Mouse (Mus musculus) limb, embryonic 11.5 days (tissue): ENCODE measurements at regions not wholly inside any gene's neighbourhood (a gene's known extent, or its start where the extent isn't known, plus 50 kb on each side); places are given as distances from the start of the nearest gene placed in this dataset.

Source experiments
- ATAC-seq: fragments of 200-750 bp; cut with Nextera tagmentation; 2 replicates; pipeline ENCODE4 v1.8.0; 2017; ENCODE audit warnings: low read depth; ENCODE audit not compliant: insufficient number of reproducible peaks, low FRiP score, low TSS enrichment
- DNase-seq: peaks from one replicate; pipeline ENCODE4 v3.0.0-alpha.2; 2015; ENCODE audit warnings: low spot score
- H3K27ac ChIP-seq: fragments of 300-500 bp; sonication (generic); replicated peaks from 2 replicates; pipeline ENCODE4 v1.5.1; 2014; ENCODE audit warnings: low read depth, mild to moderate bottlenecking, low read length
- H3K27me3 ChIP-seq: fragments of 300-500 bp; sonication (generic); 2 replicates; pipeline ENCODE4 v1.6.1; 2014; ENCODE audit warnings: mild to moderate bottlenecking, low read length, mixed read lengths; ENCODE audit not compliant: control insufficient read depth, insufficient read depth
- H3K36me3 ChIP-seq: fragments of 300-500 bp; sonication (generic); 2 replicates; pipeline ENCODE4 v1.6.1; 2014; ENCODE audit warnings: mild to moderate bottlenecking, low read length, moderate library complexity, mixed read lengths; ENCODE audit not compliant: control insufficient read depth, insufficient read depth
- H3K4me1 ChIP-seq: fragments of 300-500 bp; sonication (generic); 2 replicates; pipeline ENCODE4 v1.6.1; 2014; ENCODE audit warnings: low read length, mixed read lengths; ENCODE audit not compliant: control insufficient read depth, insufficient read depth
- H3K4me2 ChIP-seq: fragments of 300-500 bp; sonication (generic); 2 replicates; pipeline ENCODE4 v1.6.1; 2014; ENCODE audit warnings: low read depth, mild to moderate bottlenecking, moderate library complexity; ENCODE audit not compliant: severe bottlenecking
- H3K4me3 ChIP-seq: fragments of 300-500 bp; sonication (generic); 2 replicates; pipeline ENCODE4 v1.5.1; 2014; ENCODE audit warnings: low read depth, low read length
- H3K9ac ChIP-seq: fragments of 300-500 bp; sonication (generic); 2 replicates; pipeline ENCODE4 v1.6.1; 2014; ENCODE audit warnings: mild to moderate bottlenecking, low read length
- H3K9me3 ChIP-seq: fragments of 300-500 bp; sonication (generic); 2 replicates; pipeline ENCODE4 v1.6.1; 2016; ENCODE audit warnings: low read length; ENCODE audit not compliant: control insufficient read depth
- WGBS: fragments of 180-500 bp; shearing (Covaris S2); extraction: QIAGEN DNeasy Blood & Tissue Kit; methylation state at CpG from one replicate; pipeline ENCODE4 v1.1.7; 2014; 5-methylcytosine and 5-hydroxymethylcytosine counted together

DNA sequence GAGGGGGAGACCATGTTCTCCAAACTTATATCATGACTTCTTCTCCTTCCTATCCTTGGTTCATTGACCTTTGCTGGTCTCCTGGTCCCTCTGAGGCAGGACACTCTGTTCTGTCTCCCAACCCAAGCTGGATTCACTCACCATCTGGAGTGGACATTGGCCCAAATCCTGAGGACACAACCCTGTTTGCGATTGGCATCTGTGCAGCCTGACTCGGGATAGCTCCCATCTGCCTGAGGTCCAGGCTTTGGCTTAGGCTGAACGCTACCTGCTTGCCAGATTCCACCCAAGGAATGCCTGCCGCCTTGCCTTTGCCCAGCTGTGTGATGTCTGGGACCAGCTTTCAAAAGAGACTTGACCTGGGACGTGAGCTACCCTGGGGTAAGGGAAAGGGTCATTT is 161.2 kb upstream of the Ubl3 start:
- Histone ChIP-seq H3K9me3 (no peaks in the 10 kb centered on the region; the same call in 1 of the 2 replicates), H3K27ac (no peak overlapping the region), H3K4me3 (no peak overlapping the region), H3K27me3 (no peaks in the 10 kb centered on the region), H3K36me3 (no peaks in the 10 kb centered on the region), H3K4me1 (no peaks in the 10 kb centered on the region), H3K4me2 (no peak overlapping the region), H3K9ac (no peak overlapping the region)
- ATAC-seq (no peak), DNase-seq (no peak)
- 90% methylated on average over 5 of the region's 5 CpGs for WGBS

- Histone ChIP-seq H3K9ac (no peak overlapping the region), H3K36me3 (no peaks in the 10 kb centered on the region)
- no peak for ATAC-seq
These were observed 160.4 kb upstream of the Ubl3 start for GRCm38 (mm10) chr5:148713039-148713438.

DNA sequence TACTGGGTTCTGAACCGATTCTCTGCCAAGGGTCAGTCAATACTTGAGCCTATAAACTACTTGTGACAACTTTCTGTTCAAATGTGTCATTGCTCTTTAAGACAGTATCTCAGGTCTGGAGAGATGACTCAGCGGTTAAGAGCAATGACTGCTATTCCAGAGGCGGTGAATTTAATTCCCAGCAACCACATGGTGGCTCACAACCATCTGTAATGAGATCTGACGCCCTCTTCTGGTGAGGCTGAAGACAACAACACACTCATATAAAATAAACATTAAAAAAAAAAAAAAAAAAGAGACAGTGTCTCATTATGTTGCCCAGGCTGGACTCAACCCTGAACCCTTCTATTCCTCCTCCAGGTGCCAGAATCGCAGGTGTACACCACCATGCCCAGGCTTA is 159.0 kb upstream of the Ubl3 start:
- Histone ChIP-seq H3K4me3 (no peak overlapping the region), H3K9ac (no peak overlapping the region), H3K9me3 (no peaks in the 10 kb centered on the region), H3K27me3 (no peaks in the 10 kb centered on the region), H3K36me3 (no peaks in the 10 kb centered on the region), H3K4me2 (no peak overlapping the region), H3K4me1 (peaks cover 7% of the 10 kb centered on the region; the same call in 1 of the 2 replicates), H3K27ac (no peak overlapping the region)
- 80% methylated on average over 5 of the region's 5 CpGs for WGBS
- no peak for ATAC-seq
- no peak for DNase-seq

More at GRCm38 (mm10) chr5:148713039-148713438, 160.4 kb upstream of the Ubl3 start:
- Histone ChIP-seq H3K27me3 (no peaks in the 10 kb centered on the region), H3K4me1 (peaks cover 6% of the 10 kb centered on the region; the same call in 1 of the 2 replicates), H3K4me2 (no peak overlapping the region), H3K9me3 (no peaks in the 10 kb centered on the region), H3K4me3 (no peak overlapping the region), H3K27ac (no peak overlapping the region)
- DNase-seq = no peak

GRCm38 (mm10) chr5:148709111-148709771 is 156.7 kb upstream of the Ubl3 start:
- WGBS = 43% methylated on average over 10 of the region's 10 CpGs

DNA sequence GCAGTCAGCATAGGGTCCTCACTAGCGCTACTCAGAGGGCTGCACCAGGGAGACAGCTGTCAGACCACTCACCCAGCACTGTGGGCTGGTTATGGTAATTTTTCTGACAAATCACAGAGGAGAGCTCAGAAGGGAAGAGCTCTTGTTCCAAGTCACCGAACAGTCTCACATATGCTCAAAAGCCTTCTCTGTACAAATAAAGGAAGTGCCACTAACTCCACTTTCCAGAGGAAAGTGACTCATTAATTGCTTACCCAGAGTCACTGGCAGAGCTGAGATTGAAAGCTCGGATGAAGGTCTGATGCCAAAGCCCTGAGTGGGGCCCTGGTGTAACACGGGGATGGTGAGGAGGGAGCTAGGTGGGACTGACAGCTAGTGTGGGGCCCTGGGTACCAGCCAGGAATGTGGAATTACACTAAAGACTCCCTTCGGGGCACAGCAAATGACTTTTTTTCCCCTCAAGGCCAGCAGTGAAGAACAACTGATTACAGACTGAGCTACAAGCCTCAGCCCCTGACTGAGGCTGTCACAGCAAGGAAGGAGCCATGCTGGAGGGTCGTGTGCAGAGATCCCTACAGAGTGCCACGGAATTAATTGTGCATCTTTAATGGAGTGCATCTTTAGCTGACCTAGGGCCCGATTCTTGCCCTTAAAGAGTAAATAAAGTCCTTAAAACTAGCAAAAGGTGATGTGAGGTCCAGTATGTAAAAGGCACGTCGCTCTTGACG is 155.6 kb upstream of the Ubl3 start:
- H3K36me3 ChIP-seq = no peaks in the 10 kb centered on the region
- H3K4me1 ChIP-seq = peaks cover 7% of the 10 kb centered on the region; the same call in 1 of the 2 replicates
- DNase-seq = no peak
- H3K9ac ChIP-seq = no peak overlapping the region
- no peak overlapping the region for H3K4me3 ChIP-seq
- no peak overlapping the region for H3K27ac ChIP-seq
- no peak overlapping the region for H3K4me2 ChIP-seq
- no peak for ATAC-seq
- H3K9me3 ChIP-seq = no peaks in the 10 kb centered on the region
- WGBS = 39% methylated on average over 11 of the region's 11 CpGs
- no peaks in the 10 kb centered on the region for H3K27me3 ChIP-seq

More at GRCm38 (mm10) chr5:148709111-148709771, 156.7 kb upstream of the Ubl3 start:
- ATAC-seq (no peak), DNase-seq (no peak)
- Histone ChIP-seq H3K27me3 (no peaks in the 10 kb centered on the region), H3K4me1 (peaks cover 7% of the 10 kb centered on the region; the same call in 1 of the 2 replicates), H3K36me3 (no peaks in the 10 kb centered on the region), H3K9me3 (no peaks in the 10 kb centered on the region), H3K9ac (no peak overlapping the region), H3K27ac (no peak overlapping the region), H3K4me3 (no peak overlapping the region), H3K4me2 (no peak overlapping the region)

GRCm38 (mm10) chr5:148707335-148707734 is 154.7 kb upstream of the Ubl3 start:
- Histone ChIP-seq H3K36me3 (no peaks in the 10 kb centered on the region), H3K4me1 (peaks cover 7% of the 10 kb centered on the region; the same call in 1 of the 2 replicates), H3K4me2 (no peak overlapping the region), H3K9ac (no peak overlapping the region), H3K9me3 (no peaks in the 10 kb centered on the region), H3K27ac (no peak overlapping the region), H3K27me3 (no peaks in the 10 kb centered on the region), H3K4me3 (no peak overlapping the region)
- DNase-seq (no peak), ATAC-seq (no peak)
- 90% methylated on average over 12 of the region's 12 CpGs for WGBS

DNA sequence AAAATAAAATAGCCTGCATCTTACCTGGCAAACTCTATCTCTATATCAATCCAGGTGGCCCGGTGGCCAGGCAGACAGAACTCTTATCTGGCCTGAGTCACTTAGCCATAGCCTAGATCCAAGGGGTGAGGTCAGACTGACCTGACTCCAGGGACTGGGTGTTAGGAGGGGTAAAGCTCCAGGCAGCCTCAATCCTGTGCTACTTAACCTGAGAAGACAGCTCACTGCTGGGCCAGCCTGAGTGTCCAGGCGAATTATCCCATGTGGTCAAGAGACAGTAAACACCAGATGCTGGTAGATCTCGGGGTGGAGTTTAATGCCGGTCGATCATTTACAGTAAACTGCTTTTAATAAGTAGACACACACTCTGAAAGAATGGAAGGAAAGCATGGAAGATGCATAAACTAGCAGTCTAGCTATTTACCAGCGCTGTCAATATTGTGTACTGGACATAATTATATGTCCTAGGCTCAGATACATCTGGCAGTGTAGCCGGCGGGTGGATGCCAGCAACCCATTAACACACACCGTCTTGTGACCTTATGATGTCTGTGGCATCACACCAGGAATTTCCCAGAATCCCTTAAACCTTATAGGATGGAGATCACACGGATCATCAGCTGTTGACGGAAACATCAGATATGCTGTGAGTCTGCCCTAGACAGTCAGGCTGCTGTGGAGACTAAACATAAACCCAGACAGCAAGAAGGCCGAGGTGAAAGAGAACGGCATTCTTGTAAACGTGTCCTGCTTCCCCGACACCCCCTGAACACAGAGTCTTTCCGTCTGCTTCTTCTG is 153.9 kb upstream of the Ubl3 start:
- Histone ChIP-seq H3K9me3 (no peaks in the 10 kb centered on the region), H3K4me2 (no peak overlapping the region), H3K4me3 (no peak overlapping the region), H3K27ac (no peak overlapping the region), H3K9ac (no peak overlapping the region), H3K36me3 (no peaks in the 10 kb centered on the region), H3K4me1 (peaks cover 10% of the 10 kb centered on the region), H3K27me3 (no peaks in the 10 kb centered on the region)
- WGBS = 87% methylated on average over 16 of the region's 16 CpGs
- no peak for DNase-seq
- ATAC-seq = no peak

GRCm38 (mm10) chr5:148704769-148705168 is 152.2 kb upstream of the Ubl3 start:
- no peak overlapping the region for H3K4me3 ChIP-seq

More at GRCm38 (mm10) chr5:148704769-148705168, 152.2 kb upstream of the Ubl3 start:
- Histone ChIP-seq H3K36me3 (no peaks in the 10 kb centered on the region), H3K27ac (no peak overlapping the region), H3K9me3 (no peaks in the 10 kb centered on the region), H3K4me1 (peaks cover 10% of the 10 kb centered on the region), H3K9ac (no peak overlapping the region), H3K27me3 (no peaks in the 10 kb centered on the region), H3K4me2 (no peak overlapping the region)
- no peak for ATAC-seq
- 77% methylated on average over 5 of the region's 5 CpGs for WGBS
- DNase-seq = no peak
